In the genomic region with DNA sequence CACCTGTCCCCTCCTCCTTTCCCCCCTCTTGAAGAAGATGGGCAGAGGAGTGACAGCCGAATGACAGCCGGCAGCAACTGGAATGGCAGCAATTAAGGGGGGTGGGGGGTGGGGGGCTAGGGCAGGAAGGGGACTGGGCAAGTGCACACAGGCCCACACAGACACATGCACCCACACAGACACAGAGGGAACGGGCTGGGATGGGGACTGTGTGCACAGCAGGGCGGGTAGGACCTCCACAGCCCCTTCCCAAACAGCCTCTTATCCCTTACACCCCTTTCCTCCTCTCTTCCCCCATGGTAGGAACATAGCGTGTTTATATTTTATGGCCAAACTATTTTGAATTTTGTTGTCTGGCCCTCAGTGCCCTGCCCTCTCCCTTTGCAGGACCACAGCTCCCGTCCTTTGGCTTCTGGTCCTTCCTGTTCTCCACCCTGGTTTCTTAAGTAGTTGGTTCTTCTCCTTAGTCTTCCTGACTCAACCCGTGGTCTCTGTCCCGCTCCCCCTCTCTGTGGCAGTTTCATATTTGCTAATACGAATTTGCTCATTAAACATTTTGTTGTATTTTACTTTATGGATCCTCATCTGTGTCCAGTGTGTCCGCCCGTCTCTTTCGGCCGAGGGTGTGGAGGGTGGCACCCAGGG, we compare ENCODE assay signal across 9 mouse cellular contexts. TPM values are rescaled to one million over a fixed set of nuclear protein-coding genes. Genes with fewer than 3 reads are reported as not detected.
A peak's percentile ranks its signal among the peaks of the same experiment; 100 is the strongest.
DNase-seq lines count a peak whose midpoint lies in the region; ATAC-seq lines count a peak whose summit lies in the region.
"Not testable (repeated sequence)": the region's sequence is repeated elsewhere in the genome, so short reads cannot be mapped to it uniquely, and the experiment has no call there.
"Had no signal": no experiment of that assay in that cellular context is flagged by ENCODE, and none has a peak within 500 bp of the region (broad histone marks: within the 10 kb centered on the region; RNA-seq: fewer than 3 reads in every experiment).

No protein-coding gene starts in this region.

- peak overlapping the region; percentile 96; the same call in 1 of the 2 replicates for H3K9ac ChIP-seq in forebrain, embryonic 15.5 days (replicated peaks)
- H3K9ac ChIP-seq in kidney, embryonic 14.5 days (ENCODE audit: low read depth, low read length) = peak overlapping the region; percentile 97; the same call in 1 of the 2 replicates
- peak overlapping the region; percentile 87 for H3K9ac ChIP-seq in liver, embryonic 11.5 days (ENCODE audit: low read depth, low read length)
- peak overlapping the region; percentile 32; the same call in 1 of the 2 replicates for H3K9ac ChIP-seq in neural tube, embryonic 14.5 days (replicated peaks; ENCODE audit: low read depth, low read length)

- WGBS in embryonic facial prominence, embryonic 10.5 days = 50% methylated on average over 11 of the region's 13 CpGs
- 53% methylated on average over 10 of the region's 13 CpGs for WGBS in forebrain, embryonic 15.5 days
- WGBS in hindbrain, embryonic 10.5 days = 60% methylated on average over 12 of the region's 13 CpGs
- 41% methylated on average over 9 of the region's 13 CpGs for WGBS in kidney, embryonic 14.5 days
- 41% methylated on average over 7 of the region's 13 CpGs for WGBS in liver, embryonic 11.5 days
- 50% methylated on average over 9 of the region's 13 CpGs for WGBS in neural tube, embryonic 14.5 days

- H3K9me3 ChIP-seq in embryonic facial prominence, embryonic 10.5 days; forebrain, embryonic 15.5 days; hindbrain, embryonic 10.5 days; kidney, embryonic 14.5 days (ENCODE audit: control insufficient read depth, low read length); liver, embryonic 11.5 days (ENCODE audit: control insufficient read depth, low read length); megakaryocyte, embryonic 14.5 days; neural tube, embryonic 14.5 days (ENCODE audit: control insufficient read depth, low read length): not testable (repeated sequence)

- H3K4me3 ChIP-seq in embryonic facial prominence, embryonic 10.5 days = peak overlapping the region; percentile 98
- peak overlapping the region; percentile 98 for H3K4me3 ChIP-seq in forebrain, embryonic 15.5 days
- peak overlapping the region; percentile 96 for H3K4me3 ChIP-seq in hindbrain, embryonic 10.5 days
- peak overlapping the region; percentile 96 for H3K4me3 ChIP-seq in kidney, embryonic 14.5 days (ENCODE audit: low read length)
- peak overlapping the region; percentile 83 for H3K4me3 ChIP-seq in liver, embryonic 11.5 days (ENCODE audit: low read depth, low read length)
- H3K4me3 ChIP-seq in megakaryocyte, embryonic 14.5 days (replicated peaks) = peak overlapping the region; percentile 98
- peak overlapping the region; percentile 93 for H3K4me3 ChIP-seq in neural tube, embryonic 14.5 days (ENCODE audit: low read depth, low read length)

- H3K4me1 ChIP-seq in embryonic facial prominence, embryonic 10.5 days = peaks cover 17% of the 10 kb centered on the region
- peaks cover 31% of the 10 kb centered on the region for H3K4me1 ChIP-seq in forebrain, embryonic 15.5 days
- peaks cover 18% of the 10 kb centered on the region for H3K4me1 ChIP-seq in hindbrain, embryonic 10.5 days (replicated peaks)
- not testable (repeated sequence) for H3K4me1 ChIP-seq in kidney, embryonic 14.5 days (ENCODE audit: control insufficient read depth, insufficient read depth, low read length)
- H3K4me1 ChIP-seq in liver, embryonic 11.5 days (replicated peaks; ENCODE audit: control insufficient read depth, insufficient read depth, low read length) = peaks cover 20% of the 10 kb centered on the region
- H3K4me1 ChIP-seq in megakaryocyte, embryonic 14.5 days = peaks cover 61% of the 10 kb centered on the region
- H3K4me1 ChIP-seq in neural tube, embryonic 14.5 days (ENCODE audit: control insufficient read depth, insufficient read depth, low read length) = peaks cover 12% of the 10 kb centered on the region; the same call in 1 of the 2 replicates

- peak overlapping the region; percentile 64 for H3K4me2 ChIP-seq in forebrain, embryonic 15.5 days (replicated peaks)
- H3K4me2 ChIP-seq in kidney, embryonic 14.5 days (replicated peaks; ENCODE audit: low read depth, low read length) = peak overlapping the region; percentile 74
- peak overlapping the region; percentile 75 for H3K4me2 ChIP-seq in liver, embryonic 11.5 days
- H3K4me2 ChIP-seq in neural tube, embryonic 14.5 days (ENCODE audit: low read depth, low read length) = peak overlapping the region; percentile 71

- H3K36me3 ChIP-seq in embryonic facial prominence, embryonic 10.5 days (replicated peaks) = peaks cover 76% of the 10 kb centered on the region
- peaks cover 54% of the 10 kb centered on the region for H3K36me3 ChIP-seq in forebrain, embryonic 15.5 days
- peaks cover 73% of the 10 kb centered on the region for H3K36me3 ChIP-seq in hindbrain, embryonic 10.5 days
- H3K36me3 ChIP-seq in kidney, embryonic 14.5 days (ENCODE audit: control insufficient read depth, insufficient read depth, low read length) = peaks cover 54% of the 10 kb centered on the region
- peaks cover 40% of the 10 kb centered on the region for H3K36me3 ChIP-seq in liver, embryonic 11.5 days (ENCODE audit: control insufficient read depth, insufficient read depth, low read length)
- H3K36me3 ChIP-seq in megakaryocyte, embryonic 14.5 days (replicated peaks; ENCODE audit: low read length) = peaks cover 70% of the 10 kb centered on the region
- peaks cover 39% of the 10 kb centered on the region for H3K36me3 ChIP-seq in neural tube, embryonic 14.5 days (ENCODE audit: control insufficient read depth, insufficient read depth, low read length)

- not testable (repeated sequence) for H3K27me3 ChIP-seq in embryonic facial prominence, embryonic 10.5 days (replicated peaks; ENCODE audit: low read depth, poor library complexity, severe bottlenecking); forebrain, embryonic 15.5 days; hindbrain, embryonic 10.5 days (ENCODE audit: insufficient read depth, poor library complexity, severe bottlenecking); kidney, embryonic 14.5 days (ENCODE audit: control insufficient read depth, insufficient read depth, low read length); liver, embryonic 11.5 days (replicated peaks; ENCODE audit: control insufficient read depth, insufficient read depth, low read length); megakaryocyte, embryonic 14.5 days (replicated peaks); neural tube, embryonic 14.5 days (ENCODE audit: control insufficient read depth, insufficient read depth, low read length)

- DNase-seq in embryonic facial prominence, embryonic 10.5 days (ENCODE audit: low spot score); hindbrain, embryonic 10.5 days (ENCODE audit: low spot score); liver, embryonic 11.5 days (ENCODE audit: low spot score): not testable (repeated sequence)

- peak; percentile 3 for ATAC-seq in CD4-positive, CD25-positive, alpha-beta regulatory T cell, adult 4 months
- ATAC-seq in forebrain, embryonic 15.5 days (replicated peaks) = peak; percentile 50
- peak; percentile 37; the same call in 1 of the 2 replicates for ATAC-seq in kidney, embryonic 14.5 days (ENCODE audit: low FRiP score, low TSS enrichment)
- peak; percentile 3; the same call in 1 of the 2 replicates for ATAC-seq in liver, embryonic 11.5 days (replicated peaks; ENCODE audit: low FRiP score)
- peak; percentile 61 for ATAC-seq in neural tube, embryonic 14.5 days (ENCODE audit: low read depth)

- peak overlapping the region; percentile 95 for H3K27ac ChIP-seq in embryonic facial prominence, embryonic 10.5 days (replicated peaks)
- H3K27ac ChIP-seq in forebrain, embryonic 15.5 days (replicated peaks) = peak overlapping the region; percentile 87
- H3K27ac ChIP-seq in hindbrain, embryonic 10.5 days = peak overlapping the region; percentile 96
- 0 out of 2 replicates have a peak overlapping the region, but pooled peaks have one; percentile 97 for H3K27ac ChIP-seq in kidney, embryonic 14.5 days (ENCODE audit: low read depth, low read length)
- peak overlapping the region; percentile 89 for H3K27ac ChIP-seq in liver, embryonic 11.5 days (ENCODE audit: low read depth, low read length)
- H3K27ac ChIP-seq in neural tube, embryonic 14.5 days (ENCODE audit: low read depth, low read length) = peak overlapping the region; percentile 90

RNA-seq across cellular contexts. Expression of a gene that starts 0.5 kb away (rescaled TPM):
- polyA plus RNA-seq in CD4-positive, CD25-positive, alpha-beta regulatory T cell, adult 4 months (2017; shearing (Covaris generic)) = 1 to 10 TPM; 4.0 to 7.2 TPM
- 56.7 and 58.8 TPM in 2 replicates for polyA plus RNA-seq in embryonic facial prominence, embryonic 10.5 days (2016; fragmentation: Nextera tagmentation; extraction: Ambion mirVana)
- polyA plus RNA-seq in forebrain, embryonic 15.5 days (2015; fragmentation: Nextera tagmentation; extraction: Ambion mirVana) = 94.5 and 96.9 TPM in 2 replicates
- polyA plus RNA-seq in hindbrain, embryonic 10.5 days (2016; fragmentation: Nextera tagmentation; extraction: Ambion mirVana) = 61.3 and 76.8 TPM in 2 replicates
- polyA plus RNA-seq in kidney, embryonic 14.5 days (2014; fragmentation: Nextera tagmentation; extraction: Ambion mirVana) = 53.2 and 63.8 TPM in 2 replicates
- 82.9 and 88.9 TPM in 2 replicates for polyA plus RNA-seq in liver, embryonic 11.5 days (2014; fragmentation: Nextera tagmentation; extraction: Ambion mirVana)
- 687 and 1,038 TPM in 2 replicates for polyA plus RNA-seq in megakaryocyte, embryonic 14.5 days (2012; ENCODE audit: insufficient read depth, low replicate concordance)
- polyA plus RNA-seq in neural tube, embryonic 14.5 days (2014; fragmentation: Nextera tagmentation; extraction: Ambion mirVana) = 97.9 and 112 TPM in 2 replicates

RNA-seq across cellular contexts. Expression of a gene that starts 17.5 kb away (rescaled TPM):
- polyA plus RNA-seq in CD4-positive, CD25-positive, alpha-beta regulatory T cell, adult 4 months (2017; shearing (Covaris generic)) = 10 to 100 TPM; 27.5 to 28.2 TPM
- 182 and 189 TPM in 2 replicates for polyA plus RNA-seq in embryonic facial prominence, embryonic 10.5 days (2016; fragmentation: Nextera tagmentation; extraction: Ambion mirVana)
- 136 TPM in 2 replicates for polyA plus RNA-seq in forebrain, embryonic 15.5 days (2015; fragmentation: Nextera tagmentation; extraction: Ambion mirVana)
- 179 and 180 TPM in 2 replicates for polyA plus RNA-seq in hindbrain, embryonic 10.5 days (2016; fragmentation: Nextera tagmentation; extraction: Ambion mirVana)
- polyA plus RNA-seq in kidney, embryonic 14.5 days (2014; fragmentation: Nextera tagmentation; extraction: Ambion mirVana) = 120 and 148 TPM in 2 replicates
- 169 TPM in 2 replicates for polyA plus RNA-seq in liver, embryonic 11.5 days (2014; fragmentation: Nextera tagmentation; extraction: Ambion mirVana)
- 251 and 262 TPM in 2 replicates for polyA plus RNA-seq in megakaryocyte, embryonic 14.5 days (2012; ENCODE audit: insufficient read depth, low replicate concordance)
- polyA plus RNA-seq in neural tube, embryonic 14.5 days (2014; fragmentation: Nextera tagmentation; extraction: Ambion mirVana) = 83.0 and 84.2 TPM in 2 replicates

RNA-seq across cellular contexts. Expression of a gene that starts 28.1 kb away (rescaled TPM):
- polyA plus RNA-seq in CD4-positive, CD25-positive, alpha-beta regulatory T cell, adult 4 months (2017; shearing (Covaris generic)) = under 1 TPM in 1 of 2 experiments, not detected in 1; 0.69 TPM
- polyA plus RNA-seq in embryonic facial prominence, embryonic 10.5 days (2016; fragmentation: Nextera tagmentation; extraction: Ambion mirVana) = 29.8 and 33.9 TPM in 2 replicates
- polyA plus RNA-seq in forebrain, embryonic 15.5 days (2015; fragmentation: Nextera tagmentation; extraction: Ambion mirVana) = 53.0 and 54.1 TPM in 2 replicates
- 37.7 and 53.4 TPM in 2 replicates for polyA plus RNA-seq in hindbrain, embryonic 10.5 days (2016; fragmentation: Nextera tagmentation; extraction: Ambion mirVana)
- polyA plus RNA-seq in kidney, embryonic 14.5 days (2014; fragmentation: Nextera tagmentation; extraction: Ambion mirVana) = 43.6 and 56.2 TPM in 2 replicates
- 11.5 and 14.1 TPM in 2 replicates for polyA plus RNA-seq in liver, embryonic 11.5 days (2014; fragmentation: Nextera tagmentation; extraction: Ambion mirVana)
- 58.5 and 224 TPM in 2 replicates for polyA plus RNA-seq in megakaryocyte, embryonic 14.5 days (2012; ENCODE audit: insufficient read depth, low replicate concordance)
- polyA plus RNA-seq in neural tube, embryonic 14.5 days (2014; fragmentation: Nextera tagmentation; extraction: Ambion mirVana) = 102 and 111 TPM in 2 replicates

RNA-seq across cellular contexts. Expression of a gene that starts 37.3 kb away (rescaled TPM):
- under 1 TPM in 1 of 2 experiments, not detected in 1; 0.51 TPM for polyA plus RNA-seq in CD4-positive, CD25-positive, alpha-beta regulatory T cell, adult 4 months (2017; shearing (Covaris generic))
- not detected in 2 replicates for polyA plus RNA-seq in embryonic facial prominence, embryonic 10.5 days (2016; fragmentation: Nextera tagmentation; extraction: Ambion mirVana)
- polyA plus RNA-seq in forebrain, embryonic 15.5 days (2015; fragmentation: Nextera tagmentation; extraction: Ambion mirVana) = 0.13 TPM in 1 of 2 replicates, not detected in the other
- polyA plus RNA-seq in hindbrain, embryonic 10.5 days (2016; fragmentation: Nextera tagmentation; extraction: Ambion mirVana) = not detected in 2 replicates
- polyA plus RNA-seq in kidney, embryonic 14.5 days (2014; fragmentation: Nextera tagmentation; extraction: Ambion mirVana) = not detected in 2 replicates
- not detected in 2 replicates for polyA plus RNA-seq in liver, embryonic 11.5 days (2014; fragmentation: Nextera tagmentation; extraction: Ambion mirVana)
- polyA plus RNA-seq in megakaryocyte, embryonic 14.5 days (2012; ENCODE audit: insufficient read depth, low replicate concordance) = not detected in 2 replicates
- polyA plus RNA-seq in neural tube, embryonic 14.5 days (2014; fragmentation: Nextera tagmentation; extraction: Ambion mirVana) = not detected in 2 replicates
- polyA plus RNA-seq: gonadal fat pad, adult 2 months had no signal

RNA-seq across cellular contexts. Expression of a gene that starts 41.2 kb away (rescaled TPM):
- 1 to 10 TPM; 4.5 to 9.3 TPM for polyA plus RNA-seq in CD4-positive, CD25-positive, alpha-beta regulatory T cell, adult 4 months (2017; shearing (Covaris generic))
- polyA plus RNA-seq in embryonic facial prominence, embryonic 10.5 days (2016; fragmentation: Nextera tagmentation; extraction: Ambion mirVana) = 2.7 and 2.8 TPM in 2 replicates
- polyA plus RNA-seq in forebrain, embryonic 15.5 days (2015; fragmentation: Nextera tagmentation; extraction: Ambion mirVana) = 7.8 and 8.5 TPM in 2 replicates
- polyA plus RNA-seq in hindbrain, embryonic 10.5 days (2016; fragmentation: Nextera tagmentation; extraction: Ambion mirVana) = 3.3 and 3.9 TPM in 2 replicates
- polyA plus RNA-seq in kidney, embryonic 14.5 days (2014; fragmentation: Nextera tagmentation; extraction: Ambion mirVana) = 3.8 and 5.0 TPM in 2 replicates
- polyA plus RNA-seq in liver, embryonic 11.5 days (2014; fragmentation: Nextera tagmentation; extraction: Ambion mirVana) = 2.4 and 2.6 TPM in 2 replicates
- polyA plus RNA-seq in megakaryocyte, embryonic 14.5 days (2012; ENCODE audit: insufficient read depth, low replicate concordance) = 0.96 and 6.5 TPM in 2 replicates
- 6.6 and 8.5 TPM in 2 replicates for polyA plus RNA-seq in neural tube, embryonic 14.5 days (2014; fragmentation: Nextera tagmentation; extraction: Ambion mirVana)

Comparison
In these comparisons a context has a peak if more than half of its experiments do, and no peak if none do; other contexts are left out.
1. ATAC-seq: peak in every context shown above with its lines; median percentile 61 in neural tube, embryonic 14.5 days; 50 in forebrain, embryonic 15.5 days; 37 in kidney, embryonic 14.5 days; 3 in CD4-positive, CD25-positive, alpha-beta regulatory T cell, adult 4 months; 3 in liver, embryonic 11.5 days.
2. H3K9ac ChIP-seq: peak in every context shown above with its lines; median percentile 97 in kidney, embryonic 14.5 days; 96 in forebrain, embryonic 15.5 days; 87 in liver, embryonic 11.5 days; 32 in neural tube, embryonic 14.5 days.